Mouse (Mus musculus) midbrain, embryonic 13.5 days (tissue): ENCODE data around the gene Cgn. TPM values are rescaled to one million over a fixed set of nuclear protein-coding genes. Genes with fewer than 3 reads are reported as not detected.
A peak's percentile ranks its signal among the peaks of the same experiment; 100 is the strongest.
"Not testable (repeated sequence)": the region's sequence is repeated elsewhere in the genome, so short reads cannot be mapped to it uniquely, and the experiment has no call there.

Experiments
- ATAC-seq: fragments of 200-750 bp; cut with Nextera tagmentation; 2 replicates; pipeline ENCODE4 v1.8.0; 2017; ENCODE audit warnings: mild to moderate bottlenecking, moderate TSS enrichment, moderate library complexity
- H3K27ac ChIP-seq: fragments of 300-500 bp; sonication (generic); 2 replicates; pipeline ENCODE4 v1.5.1; 2015; ENCODE audit warnings: inconsistent platforms, mild to moderate bottlenecking, moderate library complexity
- H3K27me3 ChIP-seq: fragments of 300-500 bp; sonication (generic); 2 replicates; pipeline ENCODE4 v1.6.1; 2015; ENCODE audit warnings: mild to moderate bottlenecking, inconsistent platforms
- H3K36me3 ChIP-seq: fragments of 300-500 bp; sonication (generic); 2 replicates; pipeline ENCODE4 v1.6.1; 2015; ENCODE audit warnings: mild to moderate bottlenecking, inconsistent platforms
- H3K4me1 ChIP-seq: fragments of 300-500 bp; sonication (generic); replicated peaks from 2 replicates; pipeline ENCODE4 v1.6.1; 2015; ENCODE audit warnings: inconsistent platforms
- H3K4me2 ChIP-seq: fragments of 300-500 bp; sonication (generic); replicated peaks from 2 replicates; pipeline ENCODE4 v1.6.1; 2015; ENCODE audit warnings: moderate library complexity, mild to moderate bottlenecking, inconsistent platforms
- H3K4me3 ChIP-seq: fragments of 300-500 bp; sonication (generic); replicated peaks from 2 replicates; pipeline ENCODE4 v1.5.1; 2015; ENCODE audit warnings: mild to moderate bottlenecking, inconsistent platforms
- H3K9ac ChIP-seq: fragments of 300-500 bp; sonication (generic); replicated peaks from 2 replicates; pipeline ENCODE4 v1.6.1; 2015; ENCODE audit warnings: mild to moderate bottlenecking, inconsistent platforms
- H3K9me3 ChIP-seq: fragments of 300-500 bp; sonication (generic); 2 replicates; pipeline ENCODE4 v1.6.1; 2016; ENCODE audit warnings: mild to moderate bottlenecking, inconsistent platforms
- WGBS: fragments of 180-500 bp; shearing (Covaris S2); methylation state at CpG from one replicate; pipeline ENCODE4 v1.1.7; 2015; 5-methylcytosine and 5-hydroxymethylcytosine counted together
- polyA plus RNA-seq: library from polyadenylated mRNA; unstranded; fragments of >200 nt; fragmentation: Nextera tagmentation; extraction: Ambion mirVana; gene quantifications from 2 replicates; pipeline ENCODE4 v1.2.1, GENCODE M21; 2015

Cgn gene
- polyA plus RNA-seq, 1 experiment from 2014 or later: 5.3 TPM

GRCm38 (mm10) chr3:94757251-94758055 lies 28.8 kb downstream of the Cgn start:
- not testable (repeated sequence) for H3K27me3 ChIP-seq
- peak; percentile 80 for ATAC-seq

GRCm38 (mm10) chr3:94745691-94746090 lies 40.6 kb downstream of the Cgn start:
- WGBS: 94% methylated on average over 17 of the region's 17 CpGs
- H3K9ac ChIP-seq: no peak overlapping the region
- ATAC-seq: no peak
- no peaks in the 10 kb centered on the region for H3K27me3 ChIP-seq
- no peaks in the 10 kb centered on the region for H3K9me3 ChIP-seq
- H3K4me1 ChIP-seq: no peaks in the 10 kb centered on the region
- H3K4me2 ChIP-seq: no peak overlapping the region
- H3K36me3 ChIP-seq: no peaks in the 10 kb centered on the region
- no peak overlapping the region for H3K27ac ChIP-seq
- no peak overlapping the region for H3K4me3 ChIP-seq

More at GRCm38 (mm10) chr3:94757251-94758055, 28.8 kb downstream of the Cgn start:
- not testable (repeated sequence) for H3K4me1 ChIP-seq, H3K9me3 ChIP-seq, H3K9ac ChIP-seq, H3K36me3 ChIP-seq, H3K27ac ChIP-seq
- Histone ChIP-seq H3K4me3 (peak overlapping the region; percentile 35), H3K4me2 (peak overlapping the region; percentile 57)
- 5% methylated on average over 23 of the region's 47 CpGs for WGBS

- H3K9me3 ChIP-seq, H3K4me1 ChIP-seq, H3K4me3 ChIP-seq, H3K9ac ChIP-seq, H3K4me2 ChIP-seq, H3K27me3 ChIP-seq, H3K36me3 ChIP-seq, ATAC-seq, H3K27ac ChIP-seq: not testable (repeated sequence)
- 49% methylated on average over 2 of the region's 2 CpGs for WGBS
Measured at GRCm38 (mm10) chr3:94723637-94724036, 62.7 kb downstream of the Cgn start.

- not testable (repeated sequence) for H3K27me3 ChIP-seq, H3K36me3 ChIP-seq, H3K9me3 ChIP-seq, H3K4me1 ChIP-seq, ATAC-seq, H3K4me2 ChIP-seq, H3K4me3 ChIP-seq, H3K9ac ChIP-seq, H3K27ac ChIP-seq
- WGBS: 43% methylated on average over 1 of the region's 1 CpGs
Measured at GRCm38 (mm10) chr3:94718253-94718652, 68.0 kb downstream of the Cgn start.

- H3K27ac ChIP-seq, H3K9ac ChIP-seq, H3K4me1 ChIP-seq, H3K4me2 ChIP-seq, H3K27me3 ChIP-seq, H3K36me3 ChIP-seq, ATAC-seq, H3K9me3 ChIP-seq, H3K4me3 ChIP-seq: not testable (repeated sequence)
- 86% methylated on average over 3 of the region's 3 CpGs for WGBS
Measured at GRCm38 (mm10) chr3:94713424-94713823, 72.9 kb downstream of the Cgn start.

- ATAC-seq, H3K9me3 ChIP-seq, H3K4me3 ChIP-seq, H3K4me1 ChIP-seq, H3K36me3 ChIP-seq, H3K4me2 ChIP-seq, H3K27ac ChIP-seq, H3K9ac ChIP-seq, H3K27me3 ChIP-seq: not testable (repeated sequence)
Measured at GRCm38 (mm10) chr3:94710591-94710990, 75.7 kb downstream of the Cgn start.

Other genes with a start within 250 kb of the Cgn start
- gene Snx27, start 203.8 kb downstream of the Cgn start, polyA plus RNA-seq: 69.7 and 75.5 TPM in 2 replicates
- not detected in 2 replicates for gene Gm10972, start 143.4 kb downstream of the Cgn start, polyA plus RNA-seq
- 3.6 and 3.7 TPM in 2 replicates for gene Tuft1, start 127.6 kb downstream of the Cgn start, polyA plus RNA-seq
- gene Selenbp2, start 92.9 kb downstream of the Cgn start, polyA plus RNA-seq: not detected in 2 replicates
- 26.9 and 27.3 TPM in 2 replicates for gene Pogz, start 51.1 kb upstream of the Cgn start, polyA plus RNA-seq
- gene Psmb4, start 100.5 kb upstream of the Cgn start, polyA plus RNA-seq: 375 and 391 TPM in 2 replicates
- gene Selenbp1, start 146.6 kb upstream of the Cgn start, polyA plus RNA-seq: 7.7 and 9.0 TPM in 2 replicates
- 5.0 and 5.2 TPM in 2 replicates for gene Rfx5, start 167.6 kb upstream of the Cgn start, polyA plus RNA-seq
- gene Pi4kb, start 188.2 kb upstream of the Cgn start, polyA plus RNA-seq: 24.7 and 25.3 TPM in 2 replicates
- gene Zfp687, start 229.0 kb upstream of the Cgn start, polyA plus RNA-seq: 26.2 and 28.1 TPM in 2 replicates